Mouse (Mus musculus) cerebellum, adult 2 months (tissue): ENCODE data around the gene Bmp3.

Experiments
- CTCF ChIP-seq: fragments of 200-500 bp; IDR thresholded peaks from 2 replicates; pipeline ENCODE4 v1.5.1; 2011; ENCODE audit warnings: low read depth, mild to moderate bottlenecking, control low read depth, low read length, moderate library complexity, borderline replicate concordance; ENCODE audit not compliant: insufficient read depth
- POLR2A ChIP-seq: fragments of 200-500 bp; IDR thresholded peaks from 2 replicates; pipeline ENCODE4 v1.6.1; 2011; ENCODE audit warnings: low read length, control low read depth, borderline replicate concordance; ENCODE audit not compliant: insufficient read depth

GRCm38 (mm10) chr5:98815269-98815668, 38.9 kb upstream of the Bmp3 start:
- no peak for TF ChIP-seq POLR2A
- no peak for TF ChIP-seq CTCF
